Mouse (Mus musculus): ENCODE results near the gene Gchfr. TPM values are rescaled to one million over a fixed set of nuclear protein-coding genes. Genes with fewer than 3 reads are reported as not detected.
A peak's percentile ranks its signal among the peaks of the same experiment; 100 is the strongest.

The Gchfr gene
- polyA plus RNA-seq, 1 experiment from 2014 or later, result 22.1 TPM

DNA sequence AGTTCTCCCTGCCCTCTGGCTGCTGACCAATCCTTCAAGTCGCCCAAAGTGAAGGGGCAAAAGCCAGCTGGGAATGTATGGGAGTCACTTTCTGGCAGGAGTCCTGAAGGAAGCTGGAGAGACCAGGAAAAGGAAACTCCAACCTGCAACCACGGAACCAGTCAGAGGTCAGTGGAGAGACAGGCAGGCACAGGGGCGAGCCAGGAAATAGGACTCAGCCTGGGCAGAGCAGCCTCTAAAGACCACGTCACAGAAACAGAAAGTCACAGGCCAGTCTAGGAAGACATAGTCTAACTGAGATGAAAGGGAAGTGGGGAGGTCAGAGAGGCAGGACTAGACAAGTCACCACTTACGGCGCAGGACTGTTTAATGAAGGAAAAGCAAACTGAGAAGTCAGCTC, 8.0 kb downstream of the Gchfr start:
- peak overlapping the region; percentile 20; the same call in 1 of the 2 replicates for H3K27ac ChIP-seq
- WGBS, result 41% methylated on average over 6 of the region's 6 CpGs
- H3K27me3 ChIP-seq, result no peaks in the 10 kb centered on the region
- H3K9ac ChIP-seq, result no peak overlapping the region
- peaks cover 17% of the 10 kb centered on the region for H3K4me1 ChIP-seq
- H3K36me3 ChIP-seq, result 0 out of 2 replicates have a peak, but pooled peaks cover 4% of the 10 kb centered on the region
- no peak overlapping the region for H3K4me3 ChIP-seq
- no peak for ATAC-seq (ENCODE audit: borderline replicate concordance, extremely low read depth, low FRiP score, low TSS enrichment)
- H3K4me2 ChIP-seq, result no peak overlapping the region
- H3K9me3 ChIP-seq, result no peaks in the 10 kb centered on the region

DNA sequence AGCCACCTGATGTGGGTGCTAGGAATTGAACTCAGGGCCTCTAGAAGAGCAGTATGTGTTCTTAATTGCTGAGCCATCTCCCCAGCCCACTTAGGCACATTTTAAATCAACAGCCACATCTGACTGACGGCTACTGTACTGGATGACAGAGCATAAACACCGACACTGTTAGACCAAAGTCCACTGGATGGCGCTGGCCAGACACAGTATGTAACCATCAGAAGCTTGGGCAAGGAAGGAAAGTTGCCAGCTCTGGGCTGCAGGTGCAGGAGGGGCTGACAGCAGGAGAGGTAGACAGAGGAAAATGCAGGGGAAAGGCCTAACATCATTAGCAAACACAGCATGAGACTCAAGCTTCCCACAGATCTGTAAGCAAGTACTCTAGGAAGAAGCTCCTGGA, 9.2 kb downstream of the Gchfr start:
- ATAC-seq (ENCODE audit: borderline replicate concordance, extremely low read depth, low FRiP score, low TSS enrichment), result no peak
- Histone ChIP-seq H3K36me3 (0 out of 2 replicates have a peak, but pooled peaks cover 4% of the 10 kb centered on the region), H3K4me3 (no peak overlapping the region), H3K4me1 (peaks cover 17% of the 10 kb centered on the region), H3K9me3 (no peaks in the 10 kb centered on the region), H3K27me3 (no peaks in the 10 kb centered on the region), H3K4me2 (no peak overlapping the region), H3K9ac (no peak overlapping the region), H3K27ac (no peak overlapping the region)
- 55% methylated on average over 3 of the region's 3 CpGs for WGBS

DNA sequence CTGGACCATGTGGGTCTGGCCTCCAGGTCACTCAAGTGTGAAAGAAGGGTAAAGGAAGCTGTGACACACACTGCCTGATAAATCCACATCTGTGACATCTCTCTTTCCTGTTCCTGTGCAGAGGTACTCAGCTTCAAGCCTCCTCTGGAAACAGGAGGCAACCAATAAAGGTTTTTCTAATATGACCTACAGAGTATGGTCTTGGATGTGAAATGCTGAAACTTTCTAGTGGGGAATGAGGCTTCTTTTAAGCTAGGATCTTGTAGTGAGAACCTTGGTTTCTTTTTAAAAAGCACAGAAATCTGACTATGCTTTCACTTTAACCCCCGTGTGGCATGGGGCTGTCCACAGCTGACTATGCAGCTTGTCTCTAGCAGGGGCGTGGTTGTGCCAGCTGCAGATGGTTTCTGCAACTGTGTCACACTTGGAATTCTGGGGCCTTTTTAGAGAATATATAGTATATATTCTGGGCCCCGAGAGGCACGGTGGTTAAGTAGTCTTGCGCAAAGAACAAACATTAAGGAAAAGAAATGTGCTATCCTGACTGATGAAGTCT, 9.9 kb downstream of the Gchfr start:
- H3K4me1 ChIP-seq, result peaks cover 15% of the 10 kb centered on the region
- 0 out of 2 replicates have a peak, but pooled peaks cover 4% of the 10 kb centered on the region for H3K36me3 ChIP-seq
- WGBS, result 70% methylated on average over 5 of the region's 5 CpGs
- H3K4me3 ChIP-seq, result no peak overlapping the region
- H3K27me3 ChIP-seq, result no peaks in the 10 kb centered on the region
- H3K9me3 ChIP-seq, result no peaks in the 10 kb centered on the region
- ATAC-seq (ENCODE audit: borderline replicate concordance, extremely low read depth, low FRiP score, low TSS enrichment), result no peak
- H3K27ac ChIP-seq, result no peak overlapping the region
- no peak overlapping the region for H3K9ac ChIP-seq
- H3K4me2 ChIP-seq, result no peak overlapping the region

DNA sequence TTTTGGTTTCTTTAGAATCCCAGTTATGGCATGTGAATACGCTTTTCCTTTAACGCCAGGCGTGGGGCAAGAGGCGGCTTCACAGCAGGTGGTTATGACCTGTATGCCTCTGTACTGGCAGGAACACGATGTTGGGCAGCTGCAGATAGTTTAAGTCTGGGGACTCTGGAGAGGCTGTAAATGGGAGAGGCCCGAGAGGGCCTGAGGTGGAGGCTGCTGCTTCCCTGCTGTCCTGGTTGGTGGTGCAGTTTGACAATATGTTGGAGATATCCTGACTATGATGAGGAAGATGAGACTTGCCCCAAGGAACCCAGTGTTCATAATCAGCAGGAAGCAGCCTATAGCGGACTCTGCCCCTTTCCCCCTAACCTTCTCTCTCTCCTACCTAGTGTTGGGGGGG, 15.3 kb downstream of the Gchfr start:
- Histone ChIP-seq H3K27ac (no peak overlapping the region), H3K9me3 (no peaks in the 10 kb centered on the region), H3K27me3 (no peaks in the 10 kb centered on the region), H3K4me1 (no peaks in the 10 kb centered on the region), H3K4me3 (no peak overlapping the region), H3K9ac (no peak overlapping the region), H3K36me3 (peaks cover 16% of the 10 kb centered on the region; the same call in 1 of the 2 replicates), H3K4me2 (no peak overlapping the region)
- WGBS, result 83% methylated on average over 7 of the region's 7 CpGs
- no peak for ATAC-seq (ENCODE audit: borderline replicate concordance, extremely low read depth, low FRiP score, low TSS enrichment)

DNA sequence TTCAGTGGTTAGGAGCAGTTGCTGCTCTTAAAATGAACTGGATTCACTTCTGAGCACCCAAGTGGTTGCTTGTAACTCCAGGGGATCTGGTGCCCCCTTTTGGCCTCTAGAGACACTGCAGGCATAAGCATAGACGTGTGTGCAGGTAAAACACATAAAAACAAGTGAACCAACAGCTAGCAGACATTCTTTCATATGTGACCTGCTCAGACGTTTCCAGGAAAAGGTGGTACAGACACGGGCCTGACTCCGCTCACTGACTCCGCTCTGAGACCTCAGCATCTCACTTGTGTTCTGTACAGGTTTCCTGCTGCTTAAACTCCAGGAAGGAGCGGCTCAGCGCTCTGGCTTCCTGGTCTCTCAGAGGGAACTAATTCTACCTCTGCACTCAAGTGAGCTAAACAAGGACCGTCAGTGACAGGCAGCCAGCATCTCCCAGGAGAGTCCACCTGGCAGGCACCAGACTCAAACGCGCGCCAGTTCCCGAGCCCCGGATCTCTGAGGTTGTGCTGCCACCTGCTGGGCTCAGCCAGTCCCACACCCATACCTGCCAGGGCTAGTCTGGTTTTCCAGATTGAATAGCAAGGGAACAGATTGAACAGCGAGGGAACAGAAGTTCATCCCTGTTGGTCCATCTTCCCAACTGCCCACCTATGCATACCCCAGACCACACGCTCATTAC, 21.6 kb downstream of the Gchfr start:
- Histone ChIP-seq H3K4me1 (peaks cover 5% of the 10 kb centered on the region; the same call in 1 of the 2 replicates), H3K4me3 (peak overlapping the region; percentile 28), H3K27ac (no peak overlapping the region), H3K4me2 (peak overlapping the region; percentile 59), H3K27me3 (no peaks in the 10 kb centered on the region), H3K9me3 (no peaks in the 10 kb centered on the region), H3K9ac (no peak overlapping the region), H3K36me3 (peaks cover 6% of the 10 kb centered on the region; the same call in 1 of the 2 replicates)
- ATAC-seq (ENCODE audit: borderline replicate concordance, extremely low read depth, low FRiP score, low TSS enrichment), result peak; percentile 57; the same call in 1 of the 2 replicates
- 6% methylated on average over 15 of the region's 15 CpGs for WGBS

DNA sequence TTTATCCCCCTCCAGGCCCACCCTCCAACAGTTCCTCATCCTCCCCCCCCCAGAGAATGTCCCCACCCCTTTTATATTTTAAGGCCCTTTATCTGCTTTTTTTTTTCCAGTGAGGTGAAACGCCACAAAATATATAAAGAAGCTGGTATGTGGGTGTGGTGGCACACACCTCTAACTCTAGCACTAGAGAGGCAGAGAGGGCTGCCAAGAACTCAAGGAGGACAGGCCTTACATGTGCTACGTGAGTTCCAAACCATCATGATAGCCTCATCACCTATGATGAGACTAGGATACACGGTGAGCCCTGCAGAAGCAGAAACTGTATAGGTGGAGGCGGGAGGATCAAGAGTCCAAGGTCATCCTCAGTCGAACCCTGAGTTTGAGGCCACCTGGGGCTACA, 23.4 kb downstream of the Gchfr start:
- WGBS, result 77% methylated on average over 5 of the region's 5 CpGs
- Histone ChIP-seq H3K36me3 (no peaks in the 10 kb centered on the region), H3K4me1 (peaks cover 5% of the 10 kb centered on the region; the same call in 1 of the 2 replicates), H3K27me3 (no peaks in the 10 kb centered on the region), H3K4me2 (no peak overlapping the region), H3K9ac (no peak overlapping the region), H3K4me3 (no peak overlapping the region), H3K27ac (no peak overlapping the region), H3K9me3 (no peaks in the 10 kb centered on the region)
- ATAC-seq (ENCODE audit: borderline replicate concordance, extremely low read depth, low FRiP score, low TSS enrichment), result no peak

DNA sequence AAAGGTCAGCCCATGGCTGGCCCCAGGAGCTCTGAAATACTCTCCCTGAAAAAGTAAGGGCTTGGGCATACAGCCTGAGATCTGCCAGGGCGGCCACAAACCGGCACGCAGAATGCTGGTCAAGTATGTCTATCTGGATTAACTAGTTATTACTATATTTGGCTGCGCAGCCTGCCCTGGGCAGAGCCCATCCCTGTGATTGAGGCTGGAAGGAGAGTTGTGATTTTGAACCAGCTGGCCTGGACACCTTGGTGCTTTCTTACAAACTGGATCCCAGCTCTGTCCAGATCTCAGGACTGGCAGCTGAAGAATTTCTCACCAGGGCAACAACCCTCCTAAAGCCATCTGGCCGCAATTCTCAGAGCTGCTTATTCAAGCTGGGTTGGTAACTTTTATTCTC, 26.6 kb downstream of the Gchfr start:
- H3K9me3 ChIP-seq, result no peaks in the 10 kb centered on the region
- H3K27ac ChIP-seq, result no peak overlapping the region
- no peak for ATAC-seq (ENCODE audit: borderline replicate concordance, extremely low read depth, low FRiP score, low TSS enrichment)
- H3K4me3 ChIP-seq, result no peak overlapping the region
- H3K4me1 ChIP-seq, result peaks cover 2% of the 10 kb centered on the region; the same call in 1 of the 2 replicates
- H3K9ac ChIP-seq, result no peak overlapping the region
- no peaks in the 10 kb centered on the region for H3K36me3 ChIP-seq
- no peak overlapping the region for H3K4me2 ChIP-seq
- WGBS, result 83% methylated on average over 5 of the region's 5 CpGs
- H3K27me3 ChIP-seq, result no peaks in the 10 kb centered on the region

DNA sequence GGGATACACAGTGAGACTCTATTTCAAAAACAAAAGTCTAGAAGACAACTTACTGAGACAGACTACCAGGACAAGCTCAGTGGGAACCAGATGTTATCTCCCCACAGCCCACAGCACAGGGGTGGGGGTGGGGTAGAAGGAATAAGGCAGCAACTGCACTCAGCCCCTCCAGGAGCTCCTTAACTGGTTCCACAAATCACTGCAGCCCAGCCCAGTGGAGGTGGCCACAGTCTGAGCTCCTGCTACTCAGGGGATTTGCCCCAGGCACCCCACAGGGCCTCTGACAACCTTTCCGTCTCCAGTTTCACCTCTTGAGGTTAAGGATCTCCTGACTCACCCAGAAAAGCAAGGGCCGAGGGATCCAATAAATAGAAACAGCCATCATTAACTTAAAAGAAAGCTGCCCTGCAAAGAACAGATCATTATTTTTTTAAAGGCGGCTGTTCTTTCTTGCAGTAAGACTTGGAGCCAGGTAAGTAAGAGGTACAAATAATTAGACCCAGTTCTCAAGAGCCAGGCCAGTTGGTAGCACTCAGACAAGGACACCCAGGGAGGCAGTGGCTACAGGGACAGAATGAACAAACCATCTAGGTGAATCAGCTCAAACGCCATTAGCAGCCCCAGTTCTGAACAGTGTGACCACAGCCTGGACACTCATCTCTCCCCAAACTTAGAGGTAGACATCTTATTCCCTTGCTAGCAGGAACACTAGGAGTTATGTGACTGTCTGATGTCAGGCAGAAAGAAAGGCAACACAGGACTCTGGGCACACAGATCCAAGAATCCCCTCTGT, 28.9 kb downstream of the Gchfr start:
- ATAC-seq (ENCODE audit: borderline replicate concordance, extremely low read depth, low FRiP score, low TSS enrichment), result no peak

DNA sequence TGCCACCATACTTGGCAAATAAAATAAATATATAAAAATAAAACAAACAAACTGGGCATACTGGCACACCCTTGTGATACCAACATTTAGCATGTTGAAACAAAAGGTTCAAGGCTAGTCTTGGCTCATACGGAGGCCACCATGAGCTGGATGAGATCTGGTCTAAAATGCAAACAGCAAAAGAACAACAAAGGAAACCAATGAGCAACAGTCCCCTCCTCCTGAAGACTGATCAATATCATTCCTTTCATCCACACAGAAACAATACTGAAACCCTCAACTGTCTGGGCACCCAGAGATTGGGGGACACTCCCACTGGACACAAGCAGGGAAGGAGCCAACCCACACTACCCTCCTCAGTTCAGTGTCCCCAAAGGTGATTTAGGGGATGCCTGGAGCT, 29.9 kb downstream of the Gchfr start:
- H3K9me3 ChIP-seq, result no peaks in the 10 kb centered on the region
- WGBS, result 63% methylated on average over 1 of the region's 1 CpGs
- no peaks in the 10 kb centered on the region for H3K27me3 ChIP-seq
- H3K27ac ChIP-seq, result no peak overlapping the region
- H3K9ac ChIP-seq, result no peak overlapping the region
- no peak for ATAC-seq (ENCODE audit: borderline replicate concordance, extremely low read depth, low FRiP score, low TSS enrichment)
- H3K4me2 ChIP-seq, result no peak overlapping the region
- H3K4me3 ChIP-seq, result no peak overlapping the region
- H3K36me3 ChIP-seq, result no peaks in the 10 kb centered on the region
- no peaks in the 10 kb centered on the region for H3K4me1 ChIP-seq

More for the DNA sequence above, 28.9 kb downstream of the Gchfr start:
- Histone ChIP-seq H3K9ac (no peak overlapping the region), H3K4me2 (no peak overlapping the region), H3K4me1 (no peaks in the 10 kb centered on the region), H3K9me3 (no peaks in the 10 kb centered on the region), H3K27ac (no peak overlapping the region), H3K36me3 (no peaks in the 10 kb centered on the region), H3K27me3 (no peaks in the 10 kb centered on the region), H3K4me3 (no peak overlapping the region)
- WGBS, result 32% methylated on average over 4 of the region's 4 CpGs

DNA sequence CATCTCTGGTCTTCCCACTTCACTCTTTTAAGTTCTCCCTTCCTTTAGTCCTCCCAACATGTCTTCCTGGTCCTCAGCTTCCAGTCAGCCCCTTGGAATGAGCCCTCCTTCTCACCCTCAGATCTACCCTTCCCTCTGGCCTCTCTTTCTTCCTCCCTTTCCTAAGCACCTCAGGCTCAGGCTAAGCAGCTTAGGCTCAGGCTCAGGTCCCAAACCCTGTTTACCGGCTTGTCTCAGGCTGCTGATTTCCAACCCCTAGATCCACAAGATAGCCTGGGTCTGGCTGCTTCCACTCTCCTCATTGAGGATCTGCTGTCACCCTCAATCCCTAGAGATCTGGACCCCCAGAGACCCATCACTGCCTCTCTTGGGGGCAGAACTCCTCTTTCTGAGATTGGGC, 30.5 kb downstream of the Gchfr start:
- Histone ChIP-seq H3K4me1 (0 out of 2 replicates have a peak, but pooled peaks cover 4% of the 10 kb centered on the region), H3K27me3 (no peaks in the 10 kb centered on the region), H3K4me3 (no peak overlapping the region), H3K27ac (no peak overlapping the region), H3K4me2 (no peak overlapping the region), H3K9me3 (no peaks in the 10 kb centered on the region), H3K36me3 (no peaks in the 10 kb centered on the region), H3K9ac (no peak overlapping the region)
- WGBS, result 33% methylated on average over 1 of the region's 1 CpGs
- no peak for ATAC-seq (ENCODE audit: borderline replicate concordance, extremely low read depth, low FRiP score, low TSS enrichment)

DNA sequence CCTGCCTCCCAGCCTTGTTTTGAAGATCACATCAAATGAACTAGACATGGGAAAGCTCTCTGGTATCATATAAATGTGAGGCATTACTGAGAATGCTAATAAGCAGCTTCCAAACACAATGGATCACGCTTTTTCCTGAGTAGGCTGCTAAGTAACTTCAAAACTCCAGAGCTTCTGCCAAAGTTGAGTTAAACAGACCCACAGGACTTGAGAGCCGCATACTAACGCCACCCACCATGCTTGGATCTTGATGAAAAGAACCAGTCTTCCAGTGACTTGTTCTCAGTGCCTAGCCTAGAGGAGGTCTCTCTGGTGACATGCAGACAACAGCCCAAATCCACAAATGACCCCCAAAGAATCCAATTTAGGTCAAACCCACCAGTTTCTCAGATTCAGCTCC, 31.4 kb downstream of the Gchfr start:
- Histone ChIP-seq H3K36me3 (no peaks in the 10 kb centered on the region), H3K4me2 (no peak overlapping the region), H3K4me3 (no peak overlapping the region), H3K9ac (no peak overlapping the region), H3K4me1 (0 out of 2 replicates have a peak, but pooled peaks cover 7% of the 10 kb centered on the region), H3K9me3 (no peaks in the 10 kb centered on the region), H3K27me3 (no peaks in the 10 kb centered on the region), H3K27ac (no peak overlapping the region)
- no peak for ATAC-seq (ENCODE audit: borderline replicate concordance, extremely low read depth, low FRiP score, low TSS enrichment)
- WGBS, result 67% methylated on average over 3 of the region's 3 CpGs
